Mouse (Mus musculus) olfactory bulb, adult 2 months (tissue): ENCODE results near the gene Ddx17. TPM values are rescaled to one million over a fixed set of nuclear protein-coding genes. Genes with fewer than 3 reads are reported as not detected.

Experiments used
- H3K27ac ChIP-seq: fragments of 200-500 bp; 2 replicates; pipeline ENCODE4 v1.5.1; 2012; ENCODE audit warnings: low read depth, low read length; ENCODE audit not compliant: insufficient read depth
- H3K4me1 ChIP-seq: fragments of 200-500 bp; 2 replicates; pipeline ENCODE4 v1.6.1; 2012; ENCODE audit warnings: low read length; ENCODE audit not compliant: control insufficient read depth, insufficient read depth
- H3K4me3 ChIP-seq: fragments of 200-500 bp; 2 replicates; pipeline ENCODE4 v1.5.1; 2012; ENCODE audit warnings: mild to moderate bottlenecking, low read depth, low read length, moderate library complexity; ENCODE audit not compliant: insufficient read depth
- CTCF ChIP-seq: fragments of 200-500 bp; IDR thresholded peaks from 2 replicates; pipeline ENCODE4 v1.5.1; 2012; ENCODE audit warnings: low read depth, mild to moderate bottlenecking, low read length, moderate library complexity; ENCODE audit not compliant: insufficient read depth
- POLR2A ChIP-seq: fragments of 200-500 bp; IDR thresholded peaks from 2 replicates; pipeline ENCODE4 v1.6.1; 2012; ENCODE audit warnings: mild to moderate bottlenecking, low read depth, low read length, moderate library complexity; ENCODE audit not compliant: insufficient read depth
- WGBS: fragments of 180-500 bp; shearing (Covaris S2); methylation state at CpG from one replicate; pipeline ENCODE4 v1.1.7; 2018; 5-methylcytosine and 5-hydroxymethylcytosine counted together
- polyA plus RNA-seq: library from polyadenylated mRNA; stranded (reverse); fragments of >200 nt; gene quantifications from 2 replicates; pipeline ENCODE4 v1.2.4, GENCODE M21; 2012; ENCODE audit warnings: low replicate concordance; ENCODE audit not compliant: missing spikeins, insufficient read depth, insufficient read length

Gene Ddx17
- polyA plus RNA-seq, 1 experiment, result 399 TPM

GRCm38 (mm10) chr15:79493527-79493926 is 53.0 kb downstream of the Ddx17 start:
- Histone ChIP-seq H3K4me1 (peaks cover 85% of the 10 kb centered on the region), H3K4me3 (peak overlapping the region; percentile 2; the same call in 1 of the 2 replicates), H3K27ac (peak overlapping the region; percentile 97)
- TF ChIP-seq CTCF (no peak), POLR2A (no peak)
- 10% methylated on average over 18 of the region's 18 CpGs for WGBS

- 35% methylated on average over 11 of the region's 11 CpGs for WGBS
- Histone ChIP-seq H3K27ac (peak overlapping the region; percentile 94), H3K4me1 (peaks cover 84% of the 10 kb centered on the region), H3K4me3 (peak overlapping the region; percentile 1; the same call in 1 of the 2 replicates)
- TF ChIP-seq POLR2A (no peak), CTCF (no peak)
Observed at GRCm38 (mm10) chr15:79489463-79489862, 57.1 kb downstream of the Ddx17 start.

- Histone ChIP-seq H3K4me1 (peaks cover 76% of the 10 kb centered on the region), H3K27ac (peak overlapping the region; percentile 69), H3K4me3 (no peak overlapping the region)
- WGBS, result 14% methylated on average over 15 of the region's 15 CpGs
- no peak for TF ChIP-seq POLR2A
- TF ChIP-seq CTCF, result no peak
Observed at GRCm38 (mm10) chr15:79481181-79481688, 65.3 kb downstream of the Ddx17 start.

Other genes starting within 250 kb of the Ddx17 start
- gene Pla2g6, start 218.4 kb downstream of the Ddx17 start, polyA plus RNA-seq, result not detected in 2 replicates
- gene Maff, start 200.1 kb downstream of the Ddx17 start, polyA plus RNA-seq, result not detected in 2 replicates
- not detected in 2 replicates for gene Tmem184b, start 143.2 kb downstream of the Ddx17 start, polyA plus RNA-seq
- not detected in 2 replicates for gene Csnk1e, start 91.2 kb downstream of the Ddx17 start, polyA plus RNA-seq
- 142 TPM in 1 of 2 replicates, not detected in the other for gene Kcnj4, start 41.5 kb downstream of the Ddx17 start, polyA plus RNA-seq
- gene Kdelr3, start 30.3 kb downstream of the Ddx17 start, polyA plus RNA-seq, result not detected in 2 replicates
- gene Dmc1, start 58.4 kb upstream of the Ddx17 start, polyA plus RNA-seq, result not detected in 2 replicates
- not detected in 2 replicates for gene Fam227a, start 112.2 kb upstream of the Ddx17 start, polyA plus RNA-seq
- not detected in 2 replicates for gene Cby1, start 112.5 kb upstream of the Ddx17 start, polyA plus RNA-seq
- gene Tomm22, start 124.1 kb upstream of the Ddx17 start, polyA plus RNA-seq, result not detected in 2 replicates
- gene Josd1, start 141.2 kb upstream of the Ddx17 start, polyA plus RNA-seq, result not detected in 2 replicates
- gene Gtpbp1, start 144.1 kb upstream of the Ddx17 start, polyA plus RNA-seq, result not detected in 2 replicates
- 247 TPM in 1 of 2 replicates, not detected in the other for gene Sun2, start 195.8 kb upstream of the Ddx17 start, polyA plus RNA-seq
- not detected in 2 replicates for gene Dnal4, start 231.1 kb upstream of the Ddx17 start, polyA plus RNA-seq